36 mouse cellular contexts compared by ENCODE assay signal in genomic region chr17:34664472-34664871, GRCm38 (mm10). TPM values are rescaled to one million over a fixed set of nuclear protein-coding genes. Genes with fewer than 3 reads are reported as not detected.
"Had no signal": no experiment of that assay in that cellular context is flagged by ENCODE, and none has a peak within 500 bp of the region (broad histone marks: within the 10 kb centered on the region; RNA-seq: fewer than 3 reads in every experiment).

No protein-coding gene starts in this region.

- H3K4me3 ChIP-seq: limb, embryonic 10.5 days; limb, embryonic 12.5 days; limb, embryonic 13.5 days; limb, embryonic 15.5 days; liver, embryonic 12.5 days; liver, embryonic 13.5 days; liver, embryonic 15.5 days; lung, embryonic 15.5 days; megakaryocyte, embryonic 14.5 days; midbrain, embryonic 10.5 days; midbrain, embryonic 12.5 days; midbrain, embryonic 13.5 days; midbrain, embryonic 15.5 days; myocyte; neural tube, embryonic 12.5 days; neural tube, embryonic 13.5 days had no signal

- H3K27ac ChIP-seq: limb, embryonic 10.5 days; limb, embryonic 12.5 days; limb, embryonic 13.5 days; limb, embryonic 15.5 days; liver, embryonic 12.5 days; liver, embryonic 13.5 days; liver, embryonic 14.5 days; liver, embryonic 15.5 days; lung, embryonic 15.5 days; macrophage; midbrain, embryonic 10.5 days; midbrain, embryonic 12.5 days; midbrain, embryonic 13.5 days; midbrain, embryonic 15.5 days; neural tube, embryonic 12.5 days; neural tube, embryonic 13.5 days had no signal

- DNase-seq: left cerebral cortex, postnatal 4 days; liver; liver, embryonic 13.5 days; liver, postnatal 0 days; lung, adult 18-20 months; lung, adult 2 months; lung, embryonic 14.5 days; lung, postnatal 10 days; lung, postnatal 14 days; lung, postnatal 36 days; lung, postnatal 4 days; midbrain, embryonic 14.5 days had no signal

RNA-seq across cellular contexts. Expression of gene Tnxb, which starts 5.9 kb away (rescaled TPM):
- total RNA-seq: megakaryocyte progenitor cell, adult 5-6 weeks; megakaryocyte-erythroid progenitor cell, adult 5-6 weeks; monocyte, adult 5-6 weeks had no signal
- polyA plus RNA-seq: limb, embryonic 10.5 days; limb, embryonic 11.5 days; limb, embryonic 12.5 days; macrophage; midbrain, embryonic 10.5 days had no signal

RNA-seq across cellular contexts. Expression of gene Prrt1, which starts 35.1 kb away (rescaled TPM):
- total RNA-seq: liver, adult 2 months had no signal
- polyA plus RNA-seq: liver, embryonic 11.5 days; liver, embryonic 12.5 days; liver, embryonic 15.5 days; liver, embryonic 16.5 days; myocyte had no signal
